Mouse (Mus musculus) T-helper 1 cell (primary cell): ENCODE measurements around the gene Kras.

Experiments
- in situ Hi-C: fragments of 300-600 bp; cut with MboI, MseI; formaldehyde crosslinking; loops from one replicate; pipeline ENCODE4 v1.15.1; 2025; ENCODE audit warnings: high pct_unique_total_duplicates

The Kras gene

GRCm38 (mm10) chr6:145193446-145193845, 56.6 kb downstream of the Kras start:
- in situ Hi-C loops, result no loop called here

- in situ Hi-C loops, result no loop called here
Measured at GRCm38 (mm10) chr6:145193038-145193437, 57.0 kb downstream of the Kras start.

GRCm38 (mm10) chr6:145187093-145188088, 62.6 kb downstream of the Kras start:
- in situ Hi-C loops, result no loop called here

- in situ Hi-C loops, result no loop called here
Measured at GRCm38 (mm10) chr6:145186096-145186495, 63.9 kb downstream of the Kras start.

- in situ Hi-C loops, result no loop called here
Measured at GRCm38 (mm10) chr6:145182044-145182443, 68.0 kb downstream of the Kras start.

- in situ Hi-C loops, result no loop called here
Measured at GRCm38 (mm10) chr6:145179665-145180064, 70.4 kb downstream of the Kras start.

- in situ Hi-C loops, result no loop called here
Measured at GRCm38 (mm10) chr6:145176474-145176873, 73.6 kb downstream of the Kras start.

GRCm38 (mm10) chr6:145175571-145175981, 74.5 kb downstream of the Kras start:
- in situ Hi-C loops, result no loop called here

- in situ Hi-C loops, result no loop called here
Measured at GRCm38 (mm10) chr6:145173781-145174191, 76.3 kb downstream of the Kras start.

- in situ Hi-C loops, result no loop called here
Measured at GRCm38 (mm10) chr6:145171892-145172606, 78.0 kb downstream of the Kras start.
